In genomic region chr7:25624851-25625250, GRCm38 (mm10) we compare ENCODE assay signal across 17 mouse cellular contexts. TPM values are rescaled to one million over a fixed set of nuclear protein-coding genes. Genes with fewer than 3 reads are reported as not detected.
A peak's percentile ranks its signal among the peaks of the same experiment; 100 is the strongest.
DNase-seq lines count a peak whose midpoint lies in the region; ATAC-seq and TF ChIP-seq lines count a peak whose summit lies in the region.
"Had no signal": no experiment of that assay in that cellular context is flagged by ENCODE, and none has a peak within 500 bp of the region (broad histone marks: within the 10 kb centered on the region; RNA-seq: fewer than 3 reads in every experiment).

No protein-coding gene starts in this region.

- ATAC-seq in megakaryocyte, adult 5-6 weeks (ENCODE audit: poor library complexity, severe bottlenecking) = no peak
- no peak for ATAC-seq in heart, embryonic 11.5 days (replicated peaks; ENCODE audit: insufficient number of reproducible peaks, low FRiP score, low TSS enrichment)
- no peak for ATAC-seq in forebrain, embryonic 16.5 days
- ATAC-seq: intestine, embryonic 16.5 days had no signal

- no peak overlapping the region for H3K9ac ChIP-seq in heart, embryonic 11.5 days (ENCODE audit: low read depth, low read length)
- no peak overlapping the region for H3K9ac ChIP-seq in forebrain, embryonic 16.5 days (replicated peaks; ENCODE audit: low read depth, low read length)
- H3K9ac ChIP-seq: limb, embryonic 13.5 days had no signal

- peak overlapping the region; percentile 69 for H3K27ac ChIP-seq in heart, embryonic 11.5 days (ENCODE audit: low read depth, low read length)
- no peak overlapping the region for H3K27ac ChIP-seq in forebrain, embryonic 16.5 days (ENCODE audit: low read length)
- H3K27ac ChIP-seq in layer of hippocampus, adult 2 months = no peak overlapping the region
- H3K27ac ChIP-seq: limb, embryonic 13.5 days had no signal

- TF ChIP-seq CTCF in layer of hippocampus, adult 2 months (conservative IDR thresholded peaks at IDR 0.05) = no peak

- peaks cover 66% of the 10 kb centered on the region for H3K4me1 ChIP-seq in megakaryocyte, embryonic 14.5 days
- H3K4me1 ChIP-seq in heart, embryonic 11.5 days (ENCODE audit: control insufficient read depth, insufficient read depth, low read length) = peaks cover 38% of the 10 kb centered on the region
- peaks cover 10% of the 10 kb centered on the region for H3K4me1 ChIP-seq in forebrain, embryonic 16.5 days (replicated peaks; ENCODE audit: control insufficient read depth, insufficient read depth, low read length)

- peaks cover 12% of the 10 kb centered on the region for H3K27me3 ChIP-seq in megakaryocyte, embryonic 14.5 days (replicated peaks)
- H3K27me3 ChIP-seq in heart, embryonic 11.5 days (ENCODE audit: control insufficient read depth, insufficient read depth, low read length) = 0 out of 2 replicates have a peak, but pooled peaks cover 2% of the 10 kb centered on the region
- H3K27me3 ChIP-seq in forebrain, embryonic 16.5 days (replicated peaks; ENCODE audit: control insufficient read depth, insufficient read depth, low read length) = peaks cover 9% of the 10 kb centered on the region

- peak; percentile 12 for DNase-seq in cerebellum, adult 9-11 months
- no peak for DNase-seq in cerebellum, postnatal 4 days (ENCODE audit: low spot score in 2 of 2)
- DNase-seq in lung, postnatal 10 days = peak; percentile 41
- no peak for DNase-seq in layer of hippocampus, adult 2 months (ENCODE audit: low spot score in 2 of 2)
- DNase-seq: adrenal gland, adult 8-10 months; kidney, postnatal 25 days had no signal

- no peaks in the 10 kb centered on the region for H3K9me3 ChIP-seq in megakaryocyte, embryonic 14.5 days
- no peaks in the 10 kb centered on the region for H3K9me3 ChIP-seq in heart, embryonic 11.5 days (replicated peaks; ENCODE audit: control insufficient read depth, low read length)
- H3K9me3 ChIP-seq in forebrain, embryonic 16.5 days (ENCODE audit: control insufficient read depth, low read length) = no peaks in the 10 kb centered on the region
- H3K9me3 ChIP-seq: limb, embryonic 13.5 days had no signal

- peak overlapping the region; percentile 28 for H3K4me3 ChIP-seq in megakaryocyte, embryonic 14.5 days (replicated peaks)
- H3K4me3 ChIP-seq in heart, embryonic 11.5 days (ENCODE audit: low read depth, low read length) = no peak overlapping the region
- no peak overlapping the region for H3K4me3 ChIP-seq in forebrain, embryonic 16.5 days (replicated peaks; ENCODE audit: low read length)
- no peak overlapping the region for H3K4me3 ChIP-seq in layer of hippocampus, adult 2 months
- H3K4me3 ChIP-seq: erythroblast, embryonic 14.5 days; limb, embryonic 13.5 days had no signal

- H3K4me2 ChIP-seq in heart, embryonic 11.5 days = no peak overlapping the region
- no peak overlapping the region for H3K4me2 ChIP-seq in forebrain, embryonic 16.5 days (ENCODE audit: low read length)
- H3K4me2 ChIP-seq: limb, embryonic 13.5 days had no signal

- peaks cover 76% of the 10 kb centered on the region for H3K36me3 ChIP-seq in megakaryocyte, embryonic 14.5 days (replicated peaks; ENCODE audit: low read length)
- H3K36me3 ChIP-seq in heart, embryonic 11.5 days (ENCODE audit: control insufficient read depth, insufficient read depth, low read length) = 0 out of 2 replicates have a peak, but pooled peaks cover 2% of the 10 kb centered on the region
- H3K36me3 ChIP-seq in forebrain, embryonic 16.5 days (ENCODE audit: control insufficient read depth, insufficient read depth) = peaks cover 7% of the 10 kb centered on the region; the same call in 1 of the 2 replicates

- WGBS in heart, embryonic 11.5 days (ENCODE audit: insufficient replicate concordance) = 33% methylated on average over 5 of the region's 5 CpGs
- 87% methylated on average over 5 of the region's 5 CpGs for WGBS in forebrain, embryonic 16.5 days

RNA-seq across cellular contexts. Expression of gene B3gnt8, which starts 1.6 kb away (rescaled TPM):
- polyA plus RNA-seq in megakaryocyte, embryonic 14.5 days (2012; ENCODE audit: insufficient read depth, low replicate concordance) = 12.5 TPM in 1 of 2 replicates, not detected in the other
- total RNA-seq in megakaryocyte, adult 5-6 weeks (2015) = 18.3 and 18.4 TPM in 2 replicates
- total RNA-seq in megakaryocyte, adult 5-6 weeks (2017) = 27.0 and 34.3 TPM in 2 replicates
- polyA plus RNA-seq in heart, embryonic 11.5 days (2014; fragmentation: Nextera tagmentation; extraction: Ambion mirVana) = 2.5 and 4.0 TPM in 2 replicates
- polyA plus RNA-seq in forebrain, embryonic 16.5 days (2015; fragmentation: Nextera tagmentation; extraction: Ambion mirVana) = 0.44 and 0.92 TPM in 2 replicates
- total RNA-seq in layer of hippocampus, adult 2 months (2021) = 1 to 10 TPM; 1.5 to 1.9 TPM

RNA-seq across cellular contexts. Expression of gene Dmac2, which starts 5.6 kb away (rescaled TPM):
- polyA plus RNA-seq in megakaryocyte, embryonic 14.5 days (2012; ENCODE audit: insufficient read depth, low replicate concordance) = 18.7 and 29.5 TPM in 2 replicates
- 18.7 and 19.8 TPM in 2 replicates for total RNA-seq in megakaryocyte, adult 5-6 weeks (2015)
- total RNA-seq in megakaryocyte, adult 5-6 weeks (2017) = 29.5 and 36.7 TPM in 2 replicates
- polyA plus RNA-seq in heart, embryonic 11.5 days (2014; fragmentation: Nextera tagmentation; extraction: Ambion mirVana) = 52.3 and 60.3 TPM in 2 replicates
- 36.0 and 38.8 TPM in 2 replicates for polyA plus RNA-seq in forebrain, embryonic 16.5 days (2015; fragmentation: Nextera tagmentation; extraction: Ambion mirVana)
- total RNA-seq in layer of hippocampus, adult 2 months (2021) = 10 to 100 TPM; 47.0 to 50.3 TPM

RNA-seq across cellular contexts. Expression of gene Erich4, which starts 9.2 kb away (rescaled TPM):
- polyA plus RNA-seq in megakaryocyte, embryonic 14.5 days (2012; ENCODE audit: insufficient read depth, low replicate concordance) = not detected in 2 replicates
- total RNA-seq in megakaryocyte, adult 5-6 weeks (2015) = not detected in 2 replicates
- total RNA-seq in megakaryocyte, adult 5-6 weeks (2017) = not detected in 2 replicates
- polyA plus RNA-seq in heart, embryonic 11.5 days (2014; fragmentation: Nextera tagmentation; extraction: Ambion mirVana) = not detected in 2 replicates
- polyA plus RNA-seq in forebrain, embryonic 16.5 days (2015; fragmentation: Nextera tagmentation; extraction: Ambion mirVana) = 0.39 TPM in 1 of 2 replicates, not detected in the other
- total RNA-seq in layer of hippocampus, adult 2 months (2021) = not detected
- total RNA-seq: adrenal gland, adult 8-10 months; common myeloid progenitor, adult 5-6 weeks; megakaryocyte progenitor cell, adult 5-6 weeks had no signal
- polyA plus RNA-seq: erythroblast, embryonic 14.5 days; hindbrain, embryonic 11.5 days; limb, embryonic 13.5 days; stomach, embryonic 14.5 days had no signal

RNA-seq across cellular contexts. Expression of gene Bckdha, which starts 33.9 kb away (rescaled TPM):
- polyA plus RNA-seq in megakaryocyte, embryonic 14.5 days (2012; ENCODE audit: insufficient read depth, low replicate concordance) = 31.9 and 39.7 TPM in 2 replicates
- total RNA-seq in megakaryocyte, adult 5-6 weeks (2015) = 40.4 TPM in 2 replicates
- 39.9 and 50.1 TPM in 2 replicates for total RNA-seq in megakaryocyte, adult 5-6 weeks (2017)
- 41.4 and 45.7 TPM in 2 replicates for polyA plus RNA-seq in heart, embryonic 11.5 days (2014; fragmentation: Nextera tagmentation; extraction: Ambion mirVana)
- 57.7 and 61.9 TPM in 2 replicates for polyA plus RNA-seq in forebrain, embryonic 16.5 days (2015; fragmentation: Nextera tagmentation; extraction: Ambion mirVana)
- total RNA-seq in layer of hippocampus, adult 2 months (2021) = 10 to 100 TPM; 37.1 to 41.4 TPM

RNA-seq across cellular contexts. Expression of gene Exosc5, which starts 34.1 kb away (rescaled TPM):
- 233 and 501 TPM in 2 replicates for polyA plus RNA-seq in megakaryocyte, embryonic 14.5 days (2012; ENCODE audit: insufficient read depth, low replicate concordance)
- 31.5 and 33.7 TPM in 2 replicates for total RNA-seq in megakaryocyte, adult 5-6 weeks (2015)
- total RNA-seq in megakaryocyte, adult 5-6 weeks (2017) = 19.4 and 20.9 TPM in 2 replicates
- polyA plus RNA-seq in heart, embryonic 11.5 days (2014; fragmentation: Nextera tagmentation; extraction: Ambion mirVana) = 40.4 and 44.8 TPM in 2 replicates
- polyA plus RNA-seq in forebrain, embryonic 16.5 days (2015; fragmentation: Nextera tagmentation; extraction: Ambion mirVana) = 46.5 and 48.3 TPM in 2 replicates
- 10 to 100 TPM; 26.9 to 28.1 TPM for total RNA-seq in layer of hippocampus, adult 2 months (2021)

Comparison
In these comparisons a context has a peak if more than half of its experiments do, and no peak if none do; other contexts are left out.
1. DNase-seq: peak in cerebellum, adult 9-11 months (single experiment) and lung, postnatal 10 days (single experiment); none in cerebellum, postnatal 4 days (0 of 2) and layer of hippocampus, adult 2 months (0 of 2).